Mouse (Mus musculus): ENCODE measurements around the gene Cab39l.

DNA sequence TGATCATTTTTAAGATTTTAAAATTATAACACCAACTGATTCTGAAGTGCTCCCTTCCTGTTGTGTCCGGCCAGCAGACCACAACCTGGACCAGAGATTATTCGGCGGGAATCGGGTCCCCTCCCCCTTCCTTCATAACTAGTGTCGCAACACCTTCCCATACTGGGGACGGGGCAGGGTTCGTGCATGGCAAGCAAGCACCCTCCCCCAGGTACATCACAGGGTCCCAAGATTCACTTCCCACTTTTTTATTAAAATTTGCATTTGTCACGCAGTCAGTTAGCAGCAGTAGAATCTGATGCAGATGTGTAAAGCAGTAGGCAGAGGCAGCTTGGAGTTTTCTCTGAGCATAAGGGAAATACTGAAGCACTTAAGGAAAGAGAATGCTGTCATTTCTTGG lies 64.1 kb downstream of the Cab39l start:
- TF ChIP-seq CTCF (IDR thresholded peaks at IDR 0.05; ENCODE audit: low read depth, low read length) (no peak), POLR2A (IDR thresholded peaks at IDR 0.05; ENCODE audit: borderline replicate concordance, low read depth, low read length) (no peak)
